Mouse (Mus musculus): ENCODE data around the gene Vwa5b1. TPM values are rescaled to one million over a fixed set of nuclear protein-coding genes. Genes with fewer than 3 reads are reported as not detected.

Gene Vwa5b1
- 0.72 and 0.79 TPM in 2 replicates for polyA plus RNA-seq (2015; fragmentation: Nextera tagmentation; extraction: Ambion mirVana)

- Histone ChIP-seq H3K4me2 (ENCODE audit: low read length) (no peak within 1 kb of the TSS), H3K9me3 (ENCODE audit: control insufficient read depth, low read length) (no peaks in the 10 kb centered on the region), H3K27me3 (replicated peaks; ENCODE audit: control insufficient read depth, insufficient read depth, low read length) (no peaks in the 10 kb centered on the region; the same call in 1 of the 2 replicates), H3K36me3 (ENCODE audit: control insufficient read depth, insufficient read depth) (no peaks in the 10 kb centered on the region), H3K27ac (ENCODE audit: low read length) (no peak within 1 kb of the TSS), H3K9ac (replicated peaks; ENCODE audit: low read depth, low read length) (0 out of 2 replicates have a peak within 1 kb of the TSS, but pooled peaks have one; percentile 17), H3K4me1 (replicated peaks; ENCODE audit: control insufficient read depth, insufficient read depth, low read length) (peaks cover 7% of the 10 kb centered on the region), H3K4me3 (replicated peaks; ENCODE audit: low read length) (no peak within 1 kb of the TSS)
- WGBS, result 25% methylated on average over 8 of the region's 8 CpGs
- ATAC-seq, result peak; percentile 47; the same call in 1 of the 2 replicates
Measured at GRCm38 (mm10) chr4:138635428-138636145, at the start of gene Vwa5b1. Gene Vwa5b1 (minus strand): TSS chr4:138635884.

GRCm38 (mm10) chr4:138682760-138683159, 47.1 kb upstream of the Vwa5b1 start:
- no peak for ATAC-seq
- H3K4me3 ChIP-seq (replicated peaks; ENCODE audit: low read length), result no peak overlapping the region
- no peak overlapping the region for H3K4me2 ChIP-seq (ENCODE audit: low read length)
- H3K27ac ChIP-seq (ENCODE audit: low read length), result no peak overlapping the region
- peaks cover 10% of the 10 kb centered on the region for H3K27me3 ChIP-seq (replicated peaks; ENCODE audit: control insufficient read depth, insufficient read depth, low read length)
- H3K36me3 ChIP-seq (ENCODE audit: control insufficient read depth, insufficient read depth), result no peaks in the 10 kb centered on the region
- H3K4me1 ChIP-seq (replicated peaks; ENCODE audit: control insufficient read depth, insufficient read depth, low read length), result peaks cover 2% of the 10 kb centered on the region; the same call in 1 of the 2 replicates
- WGBS, result 39% methylated on average over 2 of the region's 2 CpGs
- no peaks in the 10 kb centered on the region for H3K9me3 ChIP-seq (ENCODE audit: control insufficient read depth, low read length)
- H3K9ac ChIP-seq (replicated peaks; ENCODE audit: low read depth, low read length), result no peak overlapping the region

GRCm38 (mm10) chr4:138680124-138680523, 44.4 kb upstream of the Vwa5b1 start:
- no peak overlapping the region for H3K9ac ChIP-seq (replicated peaks; ENCODE audit: low read depth, low read length)
- H3K4me1 ChIP-seq (replicated peaks; ENCODE audit: control insufficient read depth, insufficient read depth, low read length), result peaks cover 6% of the 10 kb centered on the region; the same call in 1 of the 2 replicates
- H3K4me3 ChIP-seq (replicated peaks; ENCODE audit: low read length), result no peak overlapping the region
- WGBS, result 81% methylated on average over 4 of the region's 4 CpGs
- no peak overlapping the region for H3K4me2 ChIP-seq (ENCODE audit: low read length)
- peaks cover 12% of the 10 kb centered on the region for H3K27me3 ChIP-seq (replicated peaks; ENCODE audit: control insufficient read depth, insufficient read depth, low read length)
- no peaks in the 10 kb centered on the region for H3K36me3 ChIP-seq (ENCODE audit: control insufficient read depth, insufficient read depth)
- H3K27ac ChIP-seq (ENCODE audit: low read length), result no peak overlapping the region
- H3K9me3 ChIP-seq (ENCODE audit: control insufficient read depth, low read length), result no peaks in the 10 kb centered on the region
- ATAC-seq, result no peak

GRCm38 (mm10) chr4:138677579-138677978, 41.9 kb upstream of the Vwa5b1 start:
- Histone ChIP-seq H3K27ac (ENCODE audit: low read length) (no peak overlapping the region), H3K9me3 (ENCODE audit: control insufficient read depth, low read length) (no peaks in the 10 kb centered on the region), H3K27me3 (replicated peaks; ENCODE audit: control insufficient read depth, insufficient read depth, low read length) (peaks cover 16% of the 10 kb centered on the region), H3K4me3 (replicated peaks; ENCODE audit: low read length) (peak overlapping the region; percentile 28), H3K36me3 (ENCODE audit: control insufficient read depth, insufficient read depth) (no peaks in the 10 kb centered on the region), H3K4me1 (replicated peaks; ENCODE audit: control insufficient read depth, insufficient read depth, low read length) (0 out of 2 replicates have a peak, but pooled peaks cover 6% of the 10 kb centered on the region), H3K9ac (replicated peaks; ENCODE audit: low read depth, low read length) (peak overlapping the region; percentile 42; the same call in 1 of the 2 replicates), H3K4me2 (ENCODE audit: low read length) (peak overlapping the region; percentile 53)
- peak; percentile 38; the same call in 1 of the 2 replicates for ATAC-seq
- 19% methylated on average over 16 of the region's 16 CpGs for WGBS

GRCm38 (mm10) chr4:138676480-138676879, 40.8 kb upstream of the Vwa5b1 start:
- Histone ChIP-seq H3K4me1 (replicated peaks; ENCODE audit: control insufficient read depth, insufficient read depth, low read length) (0 out of 2 replicates have a peak, but pooled peaks cover 6% of the 10 kb centered on the region), H3K27ac (ENCODE audit: low read length) (no peak overlapping the region), H3K27me3 (replicated peaks; ENCODE audit: control insufficient read depth, insufficient read depth, low read length) (peaks cover 16% of the 10 kb centered on the region), H3K36me3 (ENCODE audit: control insufficient read depth, insufficient read depth) (no peaks in the 10 kb centered on the region), H3K9ac (replicated peaks; ENCODE audit: low read depth, low read length) (no peak overlapping the region), H3K9me3 (ENCODE audit: control insufficient read depth, low read length) (no peaks in the 10 kb centered on the region), H3K4me3 (replicated peaks; ENCODE audit: low read length) (no peak overlapping the region), H3K4me2 (ENCODE audit: low read length) (no peak overlapping the region)
- 15% methylated on average over 16 of the region's 16 CpGs for WGBS
- ATAC-seq, result no peak

- no peak overlapping the region for H3K4me2 ChIP-seq (ENCODE audit: low read length)
- H3K9me3 ChIP-seq (ENCODE audit: control insufficient read depth, low read length), result no peaks in the 10 kb centered on the region
- peaks cover 8% of the 10 kb centered on the region; the same call in 1 of the 2 replicates for H3K27me3 ChIP-seq (replicated peaks; ENCODE audit: control insufficient read depth, insufficient read depth, low read length)
- no peaks in the 10 kb centered on the region for H3K36me3 ChIP-seq (ENCODE audit: control insufficient read depth, insufficient read depth)
- H3K4me1 ChIP-seq (replicated peaks; ENCODE audit: control insufficient read depth, insufficient read depth, low read length), result no peaks in the 10 kb centered on the region
- H3K27ac ChIP-seq (ENCODE audit: low read length), result no peak overlapping the region
- ATAC-seq, result no peak
- no peak overlapping the region for H3K4me3 ChIP-seq (replicated peaks; ENCODE audit: low read length)
- 75% methylated on average over 4 of the region's 4 CpGs for WGBS
- no peak overlapping the region for H3K9ac ChIP-seq (replicated peaks; ENCODE audit: low read depth, low read length)
Measured at GRCm38 (mm10) chr4:138672160-138672559, 36.5 kb upstream of the Vwa5b1 start.

- no peak for ATAC-seq
- WGBS, result 86% methylated on average over 11 of the region's 11 CpGs
Measured at GRCm38 (mm10) chr4:138670093-138670889, 34.6 kb upstream of the Vwa5b1 start.

GRCm38 (mm10) chr4:138666521-138666920, 30.8 kb upstream of the Vwa5b1 start:
- Histone ChIP-seq H3K4me1 (replicated peaks; ENCODE audit: control insufficient read depth, insufficient read depth, low read length) (no peaks in the 10 kb centered on the region), H3K27me3 (replicated peaks; ENCODE audit: control insufficient read depth, insufficient read depth, low read length) (no peaks in the 10 kb centered on the region), H3K4me3 (replicated peaks; ENCODE audit: low read length) (no peak overlapping the region), H3K9me3 (ENCODE audit: control insufficient read depth, low read length) (no peaks in the 10 kb centered on the region), H3K36me3 (ENCODE audit: control insufficient read depth, insufficient read depth) (no peaks in the 10 kb centered on the region), H3K9ac (replicated peaks; ENCODE audit: low read depth, low read length) (no peak overlapping the region), H3K27ac (ENCODE audit: low read length) (no peak overlapping the region), H3K4me2 (ENCODE audit: low read length) (no peak overlapping the region)
- ATAC-seq, result no peak
- 90% methylated on average over 10 of the region's 10 CpGs for WGBS

More at GRCm38 (mm10) chr4:138670093-138670889, 34.6 kb upstream of the Vwa5b1 start:
- Histone ChIP-seq H3K36me3 (ENCODE audit: control insufficient read depth, insufficient read depth) (no peaks in the 10 kb centered on the region), H3K27me3 (replicated peaks; ENCODE audit: control insufficient read depth, insufficient read depth, low read length) (peaks cover 3% of the 10 kb centered on the region; the same call in 1 of the 2 replicates), H3K4me3 (replicated peaks; ENCODE audit: low read length) (no peak overlapping the region), H3K9ac (replicated peaks; ENCODE audit: low read depth, low read length) (no peak overlapping the region), H3K4me1 (replicated peaks; ENCODE audit: control insufficient read depth, insufficient read depth, low read length) (no peaks in the 10 kb centered on the region), H3K4me2 (ENCODE audit: low read length) (no peak overlapping the region), H3K9me3 (ENCODE audit: control insufficient read depth, low read length) (no peaks in the 10 kb centered on the region), H3K27ac (ENCODE audit: low read length) (no peak overlapping the region)

GRCm38 (mm10) chr4:138659936-138660602, 24.4 kb upstream of the Vwa5b1 start:
- Histone ChIP-seq H3K4me1 (replicated peaks; ENCODE audit: control insufficient read depth, insufficient read depth, low read length) (no peaks in the 10 kb centered on the region), H3K9ac (replicated peaks; ENCODE audit: low read depth, low read length) (no peak overlapping the region), H3K4me2 (ENCODE audit: low read length) (no peak overlapping the region), H3K4me3 (replicated peaks; ENCODE audit: low read length) (no peak overlapping the region), H3K36me3 (ENCODE audit: control insufficient read depth, insufficient read depth) (no peaks in the 10 kb centered on the region), H3K9me3 (ENCODE audit: control insufficient read depth, low read length) (no peaks in the 10 kb centered on the region), H3K27ac (ENCODE audit: low read length) (no peak overlapping the region), H3K27me3 (replicated peaks; ENCODE audit: control insufficient read depth, insufficient read depth, low read length) (no peaks in the 10 kb centered on the region)
- no peak for ATAC-seq
- 84% methylated on average over 11 of the region's 11 CpGs for WGBS
